Mouse (Mus musculus) G1E (cell line): Measurements from ENCODE around the gene Zbtb17. TPM values are rescaled to one million over a fixed set of nuclear protein-coding genes. Genes with fewer than 3 reads are reported as not detected.

Source experiments
- ATAC-seq: 2 replicates; pipeline ENCODE4 v1.8.0; 2016; ENCODE audit warnings: mild to moderate bottlenecking; ENCODE audit not compliant: insufficient number of reproducible peaks, poor library complexity, low FRiP score, severe bottlenecking; ENCODE audit errors: extremely low read depth
- DNase-seq: peaks from one replicate; pipeline ENCODE4 v3.0.0; 2012; ENCODE audit warnings: low spot score
- H3K27me3 ChIP-seq: 2 replicates; pipeline ENCODE4 v1.6.1; 2012; ENCODE audit warnings: mild to moderate bottlenecking, low read length, inconsistent platforms; ENCODE audit not compliant: insufficient read depth
- H3K36me3 ChIP-seq: replicated peaks from 2 replicates; pipeline ENCODE3; 2012; ENCODE audit warnings: mild to moderate bottlenecking, inconsistent platforms
- H3K4me1 ChIP-seq: 2 replicates; pipeline ENCODE4 v1.6.1; 2012; ENCODE audit warnings: low read depth, low read length, inconsistent platforms, mixed read lengths; ENCODE audit not compliant: insufficient read depth
- H3K4me3 ChIP-seq: 2 replicates; pipeline ENCODE4 v1.5.1; 2012; ENCODE audit warnings: low read depth, mild to moderate bottlenecking, inconsistent platforms, low read length, moderate library complexity, mixed read lengths
- H3K9me3 ChIP-seq: replicated peaks from 2 replicates; pipeline ENCODE4 v1.6.1; 2012; ENCODE audit warnings: inconsistent platforms
- CTCF ChIP-seq: IDR thresholded peaks from 2 replicates; pipeline ENCODE4 v1.5.1; 2012; ENCODE audit warnings: low read depth, low read length, inconsistent platforms, mixed read lengths
- GATA1 ChIP-seq: IDR thresholded peaks from 2 replicates; pipeline ENCODE4 v1.6.1; 2012; ENCODE audit warnings: borderline replicate concordance, low read length, inconsistent platforms, mixed read lengths
- GATA2 ChIP-seq: IDR thresholded peaks from 2 replicates; pipeline ENCODE4 v1.6.1; 2012; ENCODE audit warnings: low read depth, low read length, inconsistent platforms, borderline replicate concordance
- POLR2AphosphoS5 ChIP-seq: IDR thresholded peaks from 2 replicates; pipeline ENCODE4 v1.6.1; 2012; ENCODE audit warnings: low read depth, low read length, inconsistent platforms; ENCODE audit not compliant: insufficient replicate concordance
- TAL1 ChIP-seq: conservative IDR thresholded peaks from 2 replicates; pipeline ENCODE4 v1.6.1; 2012; ENCODE audit warnings: low read depth, low read length, inconsistent platforms, mixed read lengths
- polyA plus RNA-seq: library from polyadenylated mRNA; stranded (reverse); fragments of >175 nt; gene quantifications from 2 replicates; pipeline ENCODE4 v1.2.3, GENCODE M21; 2012
- total RNA-seq, 2 experiments: library from RNA; stranded (forward) in 1 of 2; stranded (reverse) in 1 of 2; fragments of 200-1000 nt in 1 of 2; fragments of >200 nt in 1 of 2; fragmentation: Nextera tagmentation in 1 of 2; gene quantifications; 2 replicates each; pipeline ENCODE4 v1.2.3; 2014 to 2017

Gene Zbtb17
- total and polyA plus RNA-seq, 3 experiments: 10.9 to 51.4 (median 15.9) TPM

GRCm38 (mm10) chr4:141467581-141467927 lies 23.1 kb downstream of the Zbtb17 start:
- peaks cover 97% of the 10 kb centered on the region for H3K36me3 ChIP-seq
- TF ChIP-seq GATA2 (no peak), GATA1 (no peak), POLR2AphosphoS5 (no peak), CTCF (no peak), TAL1 (no peak)
- no peak overlapping the region for H3K4me3 ChIP-seq
- H3K4me1 ChIP-seq: peaks cover 3% of the 10 kb centered on the region
- H3K9me3 ChIP-seq: peaks cover 26% of the 10 kb centered on the region
- no peak for ATAC-seq
- peaks cover 2% of the 10 kb centered on the region; the same call in 1 of the 2 replicates for H3K27me3 ChIP-seq
- DNase-seq: no peak

- Histone ChIP-seq H3K4me1 (peaks cover 2% of the 10 kb centered on the region), H3K9me3 (peaks cover 36% of the 10 kb centered on the region), H3K27me3 (peaks cover 2% of the 10 kb centered on the region; the same call in 1 of the 2 replicates), H3K4me3 (no peak overlapping the region), H3K36me3 (peaks cover 97% of the 10 kb centered on the region)
- DNase-seq (no peak), ATAC-seq (no peak)
- no peak for TF ChIP-seq GATA1
- TF ChIP-seq TAL1: no peak
- TF ChIP-seq GATA2: no peak
- no peak for TF ChIP-seq CTCF
- no peak for TF ChIP-seq POLR2AphosphoS5
Observed at GRCm38 (mm10) chr4:141468576-141468975, 24.1 kb downstream of the Zbtb17 start.

GRCm38 (mm10) chr4:141469343-141469742 lies 24.9 kb downstream of the Zbtb17 start:
- peaks cover 2% of the 10 kb centered on the region for H3K4me1 ChIP-seq
- H3K36me3 ChIP-seq: peaks cover 97% of the 10 kb centered on the region
- TF ChIP-seq POLR2AphosphoS5 (no peak), CTCF (no peak), GATA2 (no peak), TAL1 (no peak), GATA1 (no peak)
- H3K27me3 ChIP-seq: peaks cover 2% of the 10 kb centered on the region; the same call in 1 of the 2 replicates
- ATAC-seq: no peak
- peaks cover 42% of the 10 kb centered on the region for H3K9me3 ChIP-seq
- no peak overlapping the region for H3K4me3 ChIP-seq
- no peak for DNase-seq

GRCm38 (mm10) chr4:141471491-141471890 lies 27.0 kb downstream of the Zbtb17 start:
- Histone ChIP-seq H3K4me3 (peak overlapping the region; percentile 43), H3K4me1 (peaks cover 2% of the 10 kb centered on the region), H3K36me3 (peaks cover 97% of the 10 kb centered on the region), H3K9me3 (peaks cover 53% of the 10 kb centered on the region), H3K27me3 (peaks cover 6% of the 10 kb centered on the region; the same call in 1 of the 2 replicates)
- TF ChIP-seq CTCF (no peak), TAL1 (no peak), GATA2 (no peak), GATA1 (no peak), POLR2AphosphoS5 (no peak)
- no peak for ATAC-seq
- no peak for DNase-seq

GRCm38 (mm10) chr4:141472641-141473321 lies 28.3 kb downstream of the Zbtb17 start:
- peaks cover 66% of the 10 kb centered on the region for H3K9me3 ChIP-seq
- DNase-seq (no peak), ATAC-seq (no peak)
- peaks cover 2% of the 10 kb centered on the region for H3K4me1 ChIP-seq
- H3K27me3 ChIP-seq: peaks cover 6% of the 10 kb centered on the region; the same call in 1 of the 2 replicates
- peaks cover 98% of the 10 kb centered on the region for H3K36me3 ChIP-seq
- H3K4me3 ChIP-seq: peak overlapping the region; percentile 20; the same call in 1 of the 2 replicates
- TF ChIP-seq POLR2AphosphoS5 (no peak), GATA2 (no peak), CTCF (no peak), TAL1 (no peak), GATA1 (no peak)

GRCm38 (mm10) chr4:141474431-141474830 lies 30.0 kb downstream of the Zbtb17 start:
- no peak for ATAC-seq

More at GRCm38 (mm10) chr4:141474431-141474830, 30.0 kb downstream of the Zbtb17 start:
- H3K4me1 ChIP-seq: peaks cover 2% of the 10 kb centered on the region
- DNase-seq: no peak
- no peak for TF ChIP-seq CTCF
- no peak for TF ChIP-seq POLR2AphosphoS5
- no peak for TF ChIP-seq TAL1
- no peak for TF ChIP-seq GATA2
- no peak for TF ChIP-seq GATA1
- H3K9me3 ChIP-seq: peaks cover 80% of the 10 kb centered on the region
- H3K4me3 ChIP-seq: no peak overlapping the region; the same call in 1 of the 2 replicates
- H3K36me3 ChIP-seq: peaks cover 98% of the 10 kb centered on the region
- H3K27me3 ChIP-seq: peaks cover 6% of the 10 kb centered on the region; the same call in 1 of the 2 replicates
